Mouse (Mus musculus): ENCODE data around the gene Fam107a. TPM values are rescaled to one million over a fixed set of nuclear protein-coding genes. Genes with fewer than 3 reads are reported as not detected.

Gene Fam107a
- polyA plus RNA-seq, 1 experiment from 2014 or later, result 0.07 TPM

GRCm38 (mm10) chr14:8342509-8343106 lies 24.8 kb upstream of the Fam107a start:
- Histone ChIP-seq H3K27me3 (ENCODE audit: control insufficient read depth, insufficient read depth, low read length) (no peaks in the 10 kb centered on the region), H3K9me3 (ENCODE audit: control insufficient read depth, low read length) (no peaks in the 10 kb centered on the region), H3K9ac (replicated peaks; ENCODE audit: low read depth, low read length) (no peak overlapping the region), H3K27ac (ENCODE audit: low read depth, low read length) (no peak overlapping the region), H3K4me2 (ENCODE audit: low read depth, low read length) (no peak overlapping the region), H3K4me1 (ENCODE audit: control insufficient read depth, insufficient read depth, low read length) (no peaks in the 10 kb centered on the region), H3K36me3 (ENCODE audit: control insufficient read depth, insufficient read depth, low read length) (no peaks in the 10 kb centered on the region), H3K4me3 (ENCODE audit: low read depth, low read length) (no peak overlapping the region)
- ATAC-seq (ENCODE audit: low read depth), result no peak
- 63% methylated on average over 5 of the region's 5 CpGs for WGBS

- 77% methylated on average over 4 of the region's 4 CpGs for WGBS
- Histone ChIP-seq H3K36me3 (ENCODE audit: control insufficient read depth, insufficient read depth, low read length) (no peaks in the 10 kb centered on the region), H3K27me3 (ENCODE audit: control insufficient read depth, insufficient read depth, low read length) (no peaks in the 10 kb centered on the region), H3K9ac (replicated peaks; ENCODE audit: low read depth, low read length) (no peak overlapping the region), H3K4me3 (ENCODE audit: low read depth, low read length) (no peak overlapping the region), H3K4me2 (ENCODE audit: low read depth, low read length) (no peak overlapping the region), H3K27ac (ENCODE audit: low read depth, low read length) (no peak overlapping the region), H3K9me3 (ENCODE audit: control insufficient read depth, low read length) (no peaks in the 10 kb centered on the region), H3K4me1 (ENCODE audit: control insufficient read depth, insufficient read depth, low read length) (no peaks in the 10 kb centered on the region)
- no peak; the same call in 1 of the 2 replicates for ATAC-seq (ENCODE audit: low read depth)
Observed at GRCm38 (mm10) chr14:8340226-8340625, 22.4 kb upstream of the Fam107a start.

GRCm38 (mm10) chr14:8335947-8336346 lies 18.1 kb upstream of the Fam107a start:
- 22% methylated on average over 10 of the region's 10 CpGs for whole genome bisulfite sequencing
- H3K9ac ChIP-seq (replicated peaks; ENCODE audit: low read depth, low read length), result no peak overlapping the region
- no peaks in the 10 kb centered on the region for H3K27me3 ChIP-seq (ENCODE audit: control insufficient read depth, insufficient read depth, low read length)
- H3K4me1 ChIP-seq (ENCODE audit: control insufficient read depth, insufficient read depth, low read length), result no peaks in the 10 kb centered on the region
- H3K9me3 ChIP-seq (ENCODE audit: control insufficient read depth, low read length), result no peaks in the 10 kb centered on the region
- peak; percentile 34; the same call in 1 of the 2 replicates for ATAC-seq (ENCODE audit: low read depth)
- H3K4me3 ChIP-seq (ENCODE audit: low read depth, low read length), result no peak overlapping the region
- no peak overlapping the region for H3K4me2 ChIP-seq (ENCODE audit: low read depth, low read length)
- no peaks in the 10 kb centered on the region for H3K36me3 ChIP-seq (ENCODE audit: control insufficient read depth, insufficient read depth, low read length)
- H3K27ac ChIP-seq (ENCODE audit: low read depth, low read length), result no peak overlapping the region

GRCm38 (mm10) chr14:8334511-8334910 lies 16.7 kb upstream of the Fam107a start:
- Histone ChIP-seq H3K4me2 (ENCODE audit: low read depth, low read length) (no peak overlapping the region), H3K4me1 (ENCODE audit: control insufficient read depth, insufficient read depth, low read length) (0 out of 2 replicates have a peak, but pooled peaks cover 3% of the 10 kb centered on the region), H3K4me3 (ENCODE audit: low read depth, low read length) (no peak overlapping the region), H3K36me3 (ENCODE audit: control insufficient read depth, insufficient read depth, low read length) (no peaks in the 10 kb centered on the region), H3K27me3 (ENCODE audit: control insufficient read depth, insufficient read depth, low read length) (no peaks in the 10 kb centered on the region), H3K9me3 (ENCODE audit: control insufficient read depth, low read length) (no peaks in the 10 kb centered on the region), H3K27ac (ENCODE audit: low read depth, low read length) (no peak overlapping the region), H3K9ac (replicated peaks; ENCODE audit: low read depth, low read length) (no peak overlapping the region)
- no peak for ATAC-seq (ENCODE audit: low read depth)
- 73% methylated on average over 3 of the region's 3 CpGs for WGBS

GRCm38 (mm10) chr14:8332314-8333252 lies 14.8 kb upstream of the Fam107a start:
- ATAC-seq (ENCODE audit: low read depth), result no peak
- H3K27me3 ChIP-seq (ENCODE audit: control insufficient read depth, insufficient read depth, low read length), result no peaks in the 10 kb centered on the region
- H3K9me3 ChIP-seq (ENCODE audit: control insufficient read depth, low read length), result no peaks in the 10 kb centered on the region
- WGBS, result 87% methylated on average over 11 of the region's 11 CpGs
- 0 out of 2 replicates have a peak, but pooled peaks cover 3% of the 10 kb centered on the region for H3K4me1 ChIP-seq (ENCODE audit: control insufficient read depth, insufficient read depth, low read length)
- H3K9ac ChIP-seq (replicated peaks; ENCODE audit: low read depth, low read length), result no peak overlapping the region
- no peak overlapping the region for H3K4me3 ChIP-seq (ENCODE audit: low read depth, low read length)
- no peak overlapping the region for H3K4me2 ChIP-seq (ENCODE audit: low read depth, low read length)
- H3K36me3 ChIP-seq (ENCODE audit: control insufficient read depth, insufficient read depth, low read length), result no peaks in the 10 kb centered on the region
- H3K27ac ChIP-seq (ENCODE audit: low read depth, low read length), result no peak overlapping the region

- H3K4me3 ChIP-seq (ENCODE audit: low read depth, low read length), result no peak overlapping the region
- no peak overlapping the region for H3K4me2 ChIP-seq (ENCODE audit: low read depth, low read length)
- WGBS, result 79% methylated on average over 14 of the region's 14 CpGs
- H3K9me3 ChIP-seq (ENCODE audit: control insufficient read depth, low read length), result no peaks in the 10 kb centered on the region
- H3K4me1 ChIP-seq (ENCODE audit: control insufficient read depth, insufficient read depth, low read length), result 0 out of 2 replicates have a peak, but pooled peaks cover 3% of the 10 kb centered on the region
- no peaks in the 10 kb centered on the region for H3K36me3 ChIP-seq (ENCODE audit: control insufficient read depth, insufficient read depth, low read length)
- no peak overlapping the region for H3K27ac ChIP-seq (ENCODE audit: low read depth, low read length)
- no peaks in the 10 kb centered on the region for H3K27me3 ChIP-seq (ENCODE audit: control insufficient read depth, insufficient read depth, low read length)
- ATAC-seq (ENCODE audit: low read depth), result no peak
- no peak overlapping the region for H3K9ac ChIP-seq (replicated peaks; ENCODE audit: low read depth, low read length)
Observed at GRCm38 (mm10) chr14:8331307-8331905, 13.6 kb upstream of the Fam107a start.

- Histone ChIP-seq H3K27ac (ENCODE audit: low read depth, low read length) (no peak overlapping the region), H3K4me3 (ENCODE audit: low read depth, low read length) (no peak overlapping the region), H3K9ac (replicated peaks; ENCODE audit: low read depth, low read length) (no peak overlapping the region), H3K4me2 (ENCODE audit: low read depth, low read length) (no peak overlapping the region), H3K4me1 (ENCODE audit: control insufficient read depth, insufficient read depth, low read length) (0 out of 2 replicates have a peak, but pooled peaks cover 3% of the 10 kb centered on the region), H3K27me3 (ENCODE audit: control insufficient read depth, insufficient read depth, low read length) (no peaks in the 10 kb centered on the region), H3K9me3 (ENCODE audit: control insufficient read depth, low read length) (no peaks in the 10 kb centered on the region), H3K36me3 (ENCODE audit: control insufficient read depth, insufficient read depth, low read length) (no peaks in the 10 kb centered on the region)
- no peak for ATAC-seq (ENCODE audit: low read depth)
- WGBS, result 73% methylated on average over 6 of the region's 6 CpGs
Observed at GRCm38 (mm10) chr14:8330390-8330789, 12.6 kb upstream of the Fam107a start.

GRCm38 (mm10) chr14:8329552-8329951 lies 11.7 kb upstream of the Fam107a start:
- Histone ChIP-seq H3K9me3 (ENCODE audit: control insufficient read depth, low read length) (no peaks in the 10 kb centered on the region), H3K27ac (ENCODE audit: low read depth, low read length) (no peak overlapping the region)
- WGBS, result 33% methylated on average over 4 of the region's 4 CpGs

More at GRCm38 (mm10) chr14:8329552-8329951, 11.7 kb upstream of the Fam107a start:
- Histone ChIP-seq H3K9ac (replicated peaks; ENCODE audit: low read depth, low read length) (no peak overlapping the region), H3K27me3 (ENCODE audit: control insufficient read depth, insufficient read depth, low read length) (no peaks in the 10 kb centered on the region), H3K36me3 (ENCODE audit: control insufficient read depth, insufficient read depth, low read length) (no peaks in the 10 kb centered on the region), H3K4me3 (ENCODE audit: low read depth, low read length) (no peak overlapping the region), H3K4me2 (ENCODE audit: low read depth, low read length) (no peak overlapping the region), H3K4me1 (ENCODE audit: control insufficient read depth, insufficient read depth, low read length) (0 out of 2 replicates have a peak, but pooled peaks cover 3% of the 10 kb centered on the region)
- peak; percentile 69 for ATAC-seq (ENCODE audit: low read depth)

Measured in neural tube, embryonic 14.5 days (tissue).